Mouse (Mus musculus): ENCODE results near the gene Zfhx2. TPM values are rescaled to one million over a fixed set of nuclear protein-coding genes. Genes with fewer than 3 reads are reported as not detected.
A peak's percentile ranks its signal among the peaks of the same experiment; 100 is the strongest.

The Zfhx2 gene
- polyA plus RNA-seq, 1 experiment = not detected

- no peak for TF ChIP-seq POLR2A (IDR thresholded peaks at IDR 0.05; ENCODE audit: insufficient read depth, low read depth, low read length)
- TF ChIP-seq CTCF (IDR thresholded peaks at IDR 0.05; ENCODE audit: insufficient read depth, low read depth, low read length) = no peak
- 16% methylated on average over 6 of the region's 6 CpGs for WGBS
- H3K4me1 ChIP-seq (ENCODE audit: control insufficient read depth, insufficient read depth, low read length) = peaks cover 72% of the 10 kb centered on the region
- no peak overlapping the region for H3K4me3 ChIP-seq (ENCODE audit: insufficient read depth, low read depth, low read length)
- H3K27ac ChIP-seq (ENCODE audit: insufficient read depth, low read depth, low read length) = no peak overlapping the region; the same call in 1 of the 2 replicates
These were observed 15.9 kb downstream of the Zfhx2 start for GRCm38 (mm10) chr14:55076224-55076623.

GRCm38 (mm10) chr14:55074416-55074815 lies 17.7 kb downstream of the Zfhx2 start:
- 92% methylated on average over 12 of the region's 12 CpGs for WGBS
- Histone ChIP-seq H3K4me3 (ENCODE audit: insufficient read depth, low read depth, low read length) (no peak overlapping the region), H3K27ac (ENCODE audit: insufficient read depth, low read depth, low read length) (no peak overlapping the region), H3K4me1 (ENCODE audit: control insufficient read depth, insufficient read depth, low read length) (peaks cover 76% of the 10 kb centered on the region)
- TF ChIP-seq CTCF (IDR thresholded peaks at IDR 0.05; ENCODE audit: insufficient read depth, low read depth, low read length) = no peak
- TF ChIP-seq POLR2A (IDR thresholded peaks at IDR 0.05; ENCODE audit: insufficient read depth, low read depth, low read length) = no peak

GRCm38 (mm10) chr14:55071756-55072155 lies 20.4 kb downstream of the Zfhx2 start:
- H3K4me1 ChIP-seq (ENCODE audit: control insufficient read depth, insufficient read depth, low read length) = peaks cover 54% of the 10 kb centered on the region
- WGBS = 22% methylated on average over 19 of the region's 19 CpGs
- no peak overlapping the region for H3K4me3 ChIP-seq (ENCODE audit: insufficient read depth, low read depth, low read length)
- TF ChIP-seq POLR2A (IDR thresholded peaks at IDR 0.05; ENCODE audit: insufficient read depth, low read depth, low read length) = no peak
- peak overlapping the region; percentile 38; the same call in 1 of the 2 replicates for H3K27ac ChIP-seq (ENCODE audit: insufficient read depth, low read depth, low read length)

GRCm38 (mm10) chr14:55066042-55066441 lies 26.1 kb downstream of the Zfhx2 start:
- Histone ChIP-seq H3K4me1 (ENCODE audit: control insufficient read depth, insufficient read depth, low read length) (peaks cover 64% of the 10 kb centered on the region), H3K4me3 (ENCODE audit: insufficient read depth, low read depth, low read length) (no peak overlapping the region), H3K27ac (ENCODE audit: insufficient read depth, low read depth, low read length) (0 out of 2 replicates have a peak overlapping the region, but pooled peaks have one; percentile 17)
- WGBS = 57% methylated on average over 8 of the region's 8 CpGs
- TF ChIP-seq CTCF (IDR thresholded peaks at IDR 0.05; ENCODE audit: insufficient read depth, low read depth, low read length) (no peak), POLR2A (IDR thresholded peaks at IDR 0.05; ENCODE audit: insufficient read depth, low read depth, low read length) (no peak)

- H3K4me3 ChIP-seq (ENCODE audit: insufficient read depth, low read depth, low read length) = no peak overlapping the region
- TF ChIP-seq POLR2A (IDR thresholded peaks at IDR 0.05; ENCODE audit: insufficient read depth, low read depth, low read length) (no peak), CTCF (IDR thresholded peaks at IDR 0.05; ENCODE audit: insufficient read depth, low read depth, low read length) (no peak)
- peaks cover 61% of the 10 kb centered on the region for H3K4me1 ChIP-seq (ENCODE audit: control insufficient read depth, insufficient read depth, low read length)
- H3K27ac ChIP-seq (ENCODE audit: insufficient read depth, low read depth, low read length) = no peak overlapping the region
- 79% methylated on average over 13 of the region's 13 CpGs for WGBS
These were observed 26.7 kb downstream of the Zfhx2 start for GRCm38 (mm10) chr14:55065391-55065790.

- H3K27ac ChIP-seq (ENCODE audit: insufficient read depth, low read depth, low read length) = no peak overlapping the region
- TF ChIP-seq CTCF (IDR thresholded peaks at IDR 0.05; ENCODE audit: insufficient read depth, low read depth, low read length) (no peak), POLR2A (IDR thresholded peaks at IDR 0.05; ENCODE audit: insufficient read depth, low read depth, low read length) (no peak)
- H3K4me1 ChIP-seq (ENCODE audit: control insufficient read depth, insufficient read depth, low read length) = peaks cover 60% of the 10 kb centered on the region
- H3K4me3 ChIP-seq (ENCODE audit: insufficient read depth, low read depth, low read length) = no peak overlapping the region
- WGBS = 79% methylated on average over 35 of the region's 35 CpGs
These were observed 27.4 kb downstream of the Zfhx2 start for GRCm38 (mm10) chr14:55064481-55065370.

- Histone ChIP-seq H3K4me1 (ENCODE audit: control insufficient read depth, insufficient read depth, low read length) (peaks cover 62% of the 10 kb centered on the region), H3K27ac (ENCODE audit: insufficient read depth, low read depth, low read length) (no peak overlapping the region), H3K4me3 (ENCODE audit: insufficient read depth, low read depth, low read length) (no peak overlapping the region)
- 77% methylated on average over 22 of the region's 22 CpGs for WGBS
- no peak for TF ChIP-seq POLR2A (IDR thresholded peaks at IDR 0.05; ENCODE audit: insufficient read depth, low read depth, low read length)
- TF ChIP-seq CTCF (IDR thresholded peaks at IDR 0.05; ENCODE audit: insufficient read depth, low read depth, low read length) = no peak
These were observed 28.3 kb downstream of the Zfhx2 start for GRCm38 (mm10) chr14:55063581-55064381.

GRCm38 (mm10) chr14:55063117-55063516 lies 29.0 kb downstream of the Zfhx2 start:
- TF ChIP-seq POLR2A (IDR thresholded peaks at IDR 0.05; ENCODE audit: insufficient read depth, low read depth, low read length) (no peak), CTCF (IDR thresholded peaks at IDR 0.05; ENCODE audit: insufficient read depth, low read depth, low read length) (no peak)
- Histone ChIP-seq H3K4me1 (ENCODE audit: control insufficient read depth, insufficient read depth, low read length) (peaks cover 60% of the 10 kb centered on the region), H3K4me3 (ENCODE audit: insufficient read depth, low read depth, low read length) (no peak overlapping the region), H3K27ac (ENCODE audit: insufficient read depth, low read depth, low read length) (no peak overlapping the region)
- WGBS = 83% methylated on average over 5 of the region's 5 CpGs

GRCm38 (mm10) chr14:55062626-55063025 lies 29.5 kb downstream of the Zfhx2 start:
- WGBS = 32% methylated on average over 17 of the region's 17 CpGs
- Histone ChIP-seq H3K27ac (ENCODE audit: insufficient read depth, low read depth, low read length) (no peak overlapping the region), H3K4me3 (ENCODE audit: insufficient read depth, low read depth, low read length) (no peak overlapping the region), H3K4me1 (ENCODE audit: control insufficient read depth, insufficient read depth, low read length) (peaks cover 60% of the 10 kb centered on the region)
- TF ChIP-seq CTCF (IDR thresholded peaks at IDR 0.05; ENCODE audit: insufficient read depth, low read depth, low read length) (no peak), POLR2A (IDR thresholded peaks at IDR 0.05; ENCODE audit: insufficient read depth, low read depth, low read length) (no peak)

Data from olfactory bulb, adult 2 months (tissue).